Mouse (Mus musculus): ENCODE results near the gene Tcap. TPM values are rescaled to one million over a fixed set of nuclear protein-coding genes. Genes with fewer than 3 reads are reported as not detected.

The Tcap gene
- polyA plus RNA-seq, 1 experiment from 2014 or later: 0.16 TPM

DNA sequence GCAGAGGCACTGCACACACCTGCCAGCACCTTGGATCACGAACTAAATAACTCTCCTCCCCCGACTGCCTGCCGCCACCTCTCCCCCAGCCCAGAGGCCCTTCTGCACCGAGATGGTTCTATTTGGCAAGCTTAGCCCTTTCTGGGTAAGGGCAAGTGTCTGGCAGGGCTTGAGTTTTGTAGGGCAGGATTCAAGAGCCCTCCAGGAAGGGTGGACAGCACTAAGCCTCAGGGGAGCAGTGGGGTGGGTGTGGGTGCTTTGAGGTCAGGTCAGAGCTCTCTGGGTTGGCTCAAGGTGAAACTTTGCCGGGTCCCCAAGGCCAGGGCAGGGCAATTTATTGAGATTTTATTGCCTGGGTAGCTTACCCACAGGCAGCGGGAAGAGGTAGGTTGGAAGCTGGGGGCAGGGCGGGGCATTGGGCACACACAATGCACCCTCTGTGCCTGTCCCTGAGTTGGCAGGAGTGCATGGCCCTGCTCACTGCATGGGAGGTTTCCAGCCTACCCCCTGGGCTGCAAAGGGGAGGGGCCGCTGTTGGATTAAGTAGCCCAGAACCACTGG, 29.9 kb upstream of the Tcap start:
- Histone ChIP-seq H3K9me3 (ENCODE audit: control insufficient read depth, low read length) (no peaks in the 10 kb centered on the region), H3K27ac (ENCODE audit: low read depth, low read length) (no peak overlapping the region), H3K36me3 (ENCODE audit: control insufficient read depth, insufficient read depth, low read length) (no peaks in the 10 kb centered on the region), H3K27me3 (replicated peaks; ENCODE audit: control insufficient read depth, insufficient read depth, low read length) (peaks cover 29% of the 10 kb centered on the region), H3K9ac (ENCODE audit: low read depth, low read length) (no peak overlapping the region), H3K4me3 (ENCODE audit: low read length) (no peak overlapping the region), H3K4me2 (ENCODE audit: low read length) (no peak overlapping the region), H3K4me1 (ENCODE audit: control insufficient read depth, insufficient read depth, low read depth, low read length) (peaks cover 10% of the 10 kb centered on the region)
- ATAC-seq: no peak
- 45% methylated on average over 8 of the region's 8 CpGs for WGBS

DNA sequence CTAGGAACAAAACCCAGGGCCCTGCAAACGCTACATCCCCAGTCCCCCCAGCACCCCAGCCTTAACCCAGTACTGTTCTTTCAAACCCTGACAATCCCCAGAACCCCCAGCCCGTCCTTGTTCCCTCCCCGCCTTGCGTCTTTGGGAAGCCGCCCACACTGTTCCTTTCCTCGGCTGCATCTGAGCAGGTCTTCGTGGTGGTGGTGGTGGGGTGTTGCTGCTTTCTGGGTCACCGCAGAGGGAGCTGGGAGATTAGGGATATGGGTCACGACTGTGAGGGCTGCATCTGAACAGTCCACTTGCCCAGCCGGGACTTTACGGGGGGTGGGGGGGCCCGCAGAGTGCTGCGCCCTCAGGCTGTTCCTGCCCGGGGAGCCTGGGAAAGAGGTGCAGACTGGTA, 29.2 kb upstream of the Tcap start:
- Histone ChIP-seq H3K4me3 (ENCODE audit: low read length) (no peak overlapping the region), H3K27me3 (replicated peaks; ENCODE audit: control insufficient read depth, insufficient read depth, low read length) (peaks cover 27% of the 10 kb centered on the region), H3K27ac (ENCODE audit: low read depth, low read length) (no peak overlapping the region), H3K9me3 (ENCODE audit: control insufficient read depth, low read length) (no peaks in the 10 kb centered on the region), H3K4me1 (ENCODE audit: control insufficient read depth, insufficient read depth, low read depth, low read length) (peaks cover 13% of the 10 kb centered on the region), H3K9ac (ENCODE audit: low read depth, low read length) (no peak overlapping the region), H3K36me3 (ENCODE audit: control insufficient read depth, insufficient read depth, low read length) (no peaks in the 10 kb centered on the region), H3K4me2 (ENCODE audit: low read length) (no peak overlapping the region)
- no peak for ATAC-seq
- WGBS: 70% methylated on average over 14 of the region's 14 CpGs

DNA sequence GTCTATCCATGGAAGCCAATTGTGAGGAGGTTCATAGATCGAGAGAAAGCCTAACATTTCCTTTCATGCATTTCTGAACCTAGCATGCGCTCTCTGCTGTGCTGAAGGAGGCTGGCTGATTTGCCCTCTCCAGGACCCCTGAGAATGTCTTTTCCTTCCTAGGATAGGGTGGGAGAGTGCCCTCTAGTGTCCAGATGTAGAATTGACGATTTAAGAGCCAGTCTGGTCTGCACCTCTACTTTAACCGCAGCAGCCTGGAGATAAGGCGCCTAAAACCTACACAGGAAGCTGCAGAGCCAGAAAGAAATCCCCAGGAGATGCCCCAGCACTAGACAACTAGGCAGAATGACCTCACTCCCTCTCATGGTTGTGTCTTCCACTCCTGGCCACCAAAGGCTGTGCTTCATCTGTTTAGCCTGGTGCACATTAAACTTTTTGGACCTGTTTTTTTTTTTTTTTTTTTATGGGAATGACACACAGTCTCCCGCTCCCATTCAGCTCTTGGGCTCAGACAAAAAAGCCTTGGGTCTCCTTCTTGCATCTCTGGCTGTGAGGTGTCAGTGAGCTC, 27.8 kb upstream of the Tcap start:
- Histone ChIP-seq H3K4me3 (ENCODE audit: low read length) (no peak overlapping the region), H3K4me2 (ENCODE audit: low read length) (no peak overlapping the region), H3K4me1 (ENCODE audit: control insufficient read depth, insufficient read depth, low read depth, low read length) (peaks cover 26% of the 10 kb centered on the region), H3K9ac (ENCODE audit: low read depth, low read length) (no peak overlapping the region), H3K9me3 (ENCODE audit: control insufficient read depth, low read length) (no peaks in the 10 kb centered on the region), H3K27ac (ENCODE audit: low read depth, low read length) (no peak overlapping the region), H3K36me3 (ENCODE audit: control insufficient read depth, insufficient read depth, low read length) (no peaks in the 10 kb centered on the region), H3K27me3 (replicated peaks; ENCODE audit: control insufficient read depth, insufficient read depth, low read length) (peaks cover 13% of the 10 kb centered on the region)
- 11% methylated on average over 6 of the region's 6 CpGs for WGBS
- no peak for ATAC-seq

DNA sequence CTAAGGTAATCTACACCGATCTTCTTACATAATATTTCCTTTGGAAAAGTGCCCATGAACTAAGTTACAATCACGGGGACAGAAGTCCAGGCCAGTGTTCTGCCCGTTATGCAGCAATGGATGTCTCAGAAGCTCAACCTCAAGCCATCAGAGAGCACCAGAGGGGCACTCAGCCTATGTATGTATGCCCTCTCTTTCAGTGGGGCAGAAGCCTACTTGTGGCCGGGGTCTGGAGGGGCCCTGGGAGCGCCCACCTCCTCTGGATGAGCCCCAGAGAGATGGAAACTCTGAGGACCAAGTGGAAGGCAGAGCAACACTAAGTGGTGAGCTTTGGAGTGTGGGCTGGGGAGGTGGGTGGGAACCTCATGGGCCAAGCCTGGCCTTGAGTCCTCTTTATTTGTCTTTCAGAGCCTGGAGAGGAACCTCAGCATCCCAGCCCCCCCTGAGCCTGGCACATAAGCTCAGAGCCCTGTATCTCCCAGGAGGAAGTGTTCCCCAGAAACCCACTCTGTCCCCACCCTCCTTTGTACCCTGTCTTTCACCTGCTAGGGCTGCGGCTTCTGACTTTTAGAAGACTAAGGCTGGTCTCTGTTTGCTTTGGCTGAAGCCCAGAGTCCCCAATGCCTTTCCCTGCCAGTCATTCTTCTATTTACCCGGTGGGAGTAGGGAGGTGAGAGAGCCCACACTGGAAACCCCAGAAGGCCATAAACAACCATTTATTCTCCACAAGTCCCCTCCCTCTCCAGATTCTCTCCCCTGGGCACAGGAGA, 26.8 kb upstream of the Tcap start:
- Histone ChIP-seq H3K27ac (ENCODE audit: low read depth, low read length) (no peak overlapping the region), H3K9me3 (ENCODE audit: control insufficient read depth, low read length) (no peaks in the 10 kb centered on the region), H3K4me3 (ENCODE audit: low read length) (no peak overlapping the region), H3K9ac (ENCODE audit: low read depth, low read length) (no peak overlapping the region), H3K4me2 (ENCODE audit: low read length) (no peak overlapping the region), H3K4me1 (ENCODE audit: control insufficient read depth, insufficient read depth, low read depth, low read length) (peaks cover 33% of the 10 kb centered on the region), H3K27me3 (replicated peaks; ENCODE audit: control insufficient read depth, insufficient read depth, low read length) (peaks cover 3% of the 10 kb centered on the region), H3K36me3 (ENCODE audit: control insufficient read depth, insufficient read depth, low read length) (no peaks in the 10 kb centered on the region)
- 72% methylated on average over 7 of the region's 7 CpGs for WGBS
- ATAC-seq: no peak

DNA sequence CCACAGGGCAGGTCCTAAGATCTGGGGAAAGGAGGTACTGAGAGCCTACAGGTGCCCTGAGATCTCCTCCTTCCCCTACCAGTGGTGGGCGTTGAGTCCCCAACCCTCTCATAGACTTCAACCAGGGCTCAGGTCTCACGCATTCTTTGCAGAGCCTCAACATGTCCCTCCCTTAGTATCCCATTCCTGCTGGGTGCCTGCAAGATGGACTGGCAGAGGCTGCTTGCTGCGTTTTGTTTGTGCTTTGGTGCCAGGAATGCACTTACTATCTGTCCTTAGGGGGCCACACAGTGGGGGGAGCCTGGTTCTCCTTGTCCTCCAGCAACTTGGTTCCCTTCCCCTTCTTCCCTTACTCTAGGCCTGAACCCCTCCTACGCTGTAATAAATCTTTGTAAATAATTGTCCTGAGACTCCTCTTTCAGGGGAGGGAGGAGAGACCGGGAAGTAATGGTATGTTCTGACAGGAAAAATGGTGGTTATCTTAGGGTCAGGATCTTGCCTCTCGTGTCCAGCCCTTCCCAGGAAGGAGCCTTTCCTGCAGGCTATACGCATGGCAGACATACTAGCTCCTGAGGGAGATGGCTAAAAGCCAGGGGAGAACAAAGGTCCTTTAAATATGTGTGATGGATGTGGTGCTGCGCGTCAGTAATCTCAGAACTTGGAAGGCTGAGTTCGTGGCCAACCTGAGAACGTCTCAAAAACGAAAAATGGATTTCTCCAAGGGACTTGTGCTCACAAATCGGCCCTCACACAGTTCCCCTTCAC, 26.0 kb upstream of the Tcap start:
- no peaks in the 10 kb centered on the region for H3K9me3 ChIP-seq (ENCODE audit: control insufficient read depth, low read length)
- H3K36me3 ChIP-seq (ENCODE audit: control insufficient read depth, insufficient read depth, low read length): no peaks in the 10 kb centered on the region
- peak overlapping the region; percentile 60; the same call in 1 of the 2 replicates for H3K27ac ChIP-seq (ENCODE audit: low read depth, low read length)
- H3K4me1 ChIP-seq (ENCODE audit: control insufficient read depth, insufficient read depth, low read depth, low read length): peaks cover 33% of the 10 kb centered on the region
- ATAC-seq: no peak
- H3K9ac ChIP-seq (ENCODE audit: low read depth, low read length): peak overlapping the region; percentile 49
- 0 out of 2 replicates have a peak, but pooled peaks cover 2% of the 10 kb centered on the region for H3K27me3 ChIP-seq (replicated peaks; ENCODE audit: control insufficient read depth, insufficient read depth, low read length)
- 8% methylated on average over 13 of the region's 13 CpGs for WGBS
- H3K4me2 ChIP-seq (ENCODE audit: low read length): peak overlapping the region; percentile 84
- peak overlapping the region; percentile 75 for H3K4me3 ChIP-seq (ENCODE audit: low read length)

DNA sequence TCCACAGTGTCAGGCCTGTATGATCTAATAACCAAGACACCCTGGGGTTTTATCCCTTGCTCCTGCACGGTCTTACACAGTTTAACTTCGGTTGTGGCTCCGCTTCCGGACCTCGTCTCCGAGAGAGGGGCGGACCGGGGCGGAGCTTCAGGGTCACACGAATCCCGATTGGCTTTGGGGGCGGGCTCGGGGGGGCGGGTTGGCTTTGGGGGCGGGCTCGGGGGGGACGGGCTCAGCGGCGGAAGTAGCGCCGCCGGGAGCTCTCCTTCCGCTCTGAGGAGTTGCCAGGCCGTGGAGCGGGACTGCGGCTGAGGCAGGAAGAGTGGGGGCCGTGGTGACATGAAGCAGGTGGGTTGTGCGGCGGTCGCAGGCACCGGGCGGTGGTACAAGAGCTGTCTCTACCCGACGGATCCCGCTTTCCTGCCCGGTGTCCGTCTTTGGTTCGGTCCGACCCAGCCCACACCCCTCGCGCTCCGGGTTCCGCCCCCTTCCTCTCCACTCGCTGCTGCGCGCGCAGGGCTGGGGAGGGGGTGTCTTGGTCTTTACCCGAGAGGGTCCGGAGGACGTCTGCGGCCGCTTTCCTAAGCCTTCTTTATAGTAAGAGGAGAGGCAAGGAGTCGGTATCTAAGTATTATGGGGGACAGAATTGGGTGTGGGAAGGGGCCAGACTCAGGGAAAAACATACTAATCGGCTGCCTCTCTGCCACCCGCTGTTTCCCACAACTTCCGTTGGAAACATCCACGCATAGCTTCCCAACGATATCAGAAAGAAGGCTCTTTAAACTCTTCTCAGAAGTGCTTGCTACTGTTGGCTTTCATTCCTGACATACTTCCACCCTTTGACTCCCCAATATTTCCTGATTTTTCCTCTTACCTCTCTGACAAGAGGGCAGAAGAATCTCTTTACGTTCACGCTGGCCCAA, 25.2 kb upstream of the Tcap start, which contains the start of gene Stard3:
TSS of gene Stard3 (plus strand) at position 208 of the 923 bp plus-strand sequence.
- Histone ChIP-seq H3K27me3 (replicated peaks; ENCODE audit: control insufficient read depth, insufficient read depth, low read length) (0 out of 2 replicates have a peak, but pooled peaks cover 2% of the 10 kb centered on the region), H3K4me1 (ENCODE audit: control insufficient read depth, insufficient read depth, low read depth, low read length) (peaks cover 33% of the 10 kb centered on the region), H3K4me3 (ENCODE audit: low read length) (peak within 1 kb of the TSS; percentile 75), H3K36me3 (ENCODE audit: control insufficient read depth, insufficient read depth, low read length) (no peaks in the 10 kb centered on the region), H3K9me3 (ENCODE audit: control insufficient read depth, low read length) (no peaks in the 10 kb centered on the region), H3K4me2 (ENCODE audit: low read length) (peak within 1 kb of the TSS; percentile 84), H3K27ac (ENCODE audit: low read depth, low read length) (peak within 1 kb of the TSS; percentile 88), H3K9ac (ENCODE audit: low read depth, low read length) (peak within 1 kb of the TSS; percentile 80)
- ATAC-seq: peak; percentile 90
- WGBS: under 1% methylated on average over 52 of the region's 60 CpGs

DNA sequence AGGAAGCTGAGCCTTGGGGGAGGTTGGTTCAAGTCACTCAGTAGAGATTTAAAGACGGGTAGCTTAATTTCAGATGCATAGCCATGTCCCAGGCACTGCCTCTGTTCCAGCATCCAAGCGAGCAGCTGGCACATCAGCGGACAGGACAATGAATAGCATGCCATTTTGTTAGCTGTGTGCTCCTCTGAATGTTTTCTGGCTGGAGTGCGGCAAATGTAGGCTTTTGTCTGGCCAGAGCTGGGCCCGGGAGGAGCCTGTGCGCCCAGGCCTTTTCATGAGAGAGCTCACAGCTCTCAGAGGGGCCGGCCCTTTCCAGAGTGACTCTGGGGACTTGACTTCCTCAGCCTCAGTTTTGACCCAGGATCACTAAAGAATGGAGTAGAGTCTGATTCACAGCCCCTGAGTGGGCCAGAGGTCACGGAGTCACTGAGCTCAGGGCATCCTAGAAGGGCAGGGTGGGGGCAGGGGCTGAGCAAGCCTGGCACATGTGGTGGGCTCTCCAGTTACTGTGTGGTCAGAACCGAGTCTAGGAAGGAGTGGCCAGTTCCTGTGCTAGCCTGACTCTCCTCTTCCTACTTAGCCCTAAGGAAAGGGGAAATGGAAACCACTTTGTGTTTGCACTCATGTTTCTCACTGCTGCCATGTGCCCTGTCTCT, 22.6 kb upstream of the Tcap start:
- 21% methylated on average over 9 of the region's 9 CpGs for WGBS
- H3K9me3 ChIP-seq (ENCODE audit: control insufficient read depth, low read length): no peaks in the 10 kb centered on the region
- ATAC-seq: no peak
- peak overlapping the region; percentile 17; the same call in 1 of the 2 replicates for H3K9ac ChIP-seq (ENCODE audit: low read depth, low read length)
- H3K27me3 ChIP-seq (replicated peaks; ENCODE audit: control insufficient read depth, insufficient read depth, low read length): no peaks in the 10 kb centered on the region
- no peak overlapping the region; the same call in 1 of the 2 replicates for H3K4me2 ChIP-seq (ENCODE audit: low read length)
- H3K4me1 ChIP-seq (ENCODE audit: control insufficient read depth, insufficient read depth, low read depth, low read length): peaks cover 33% of the 10 kb centered on the region
- H3K27ac ChIP-seq (ENCODE audit: low read depth, low read length): peak overlapping the region; percentile 61
- no peak overlapping the region for H3K4me3 ChIP-seq (ENCODE audit: low read length)
- H3K36me3 ChIP-seq (ENCODE audit: control insufficient read depth, insufficient read depth, low read length): no peaks in the 10 kb centered on the region

DNA sequence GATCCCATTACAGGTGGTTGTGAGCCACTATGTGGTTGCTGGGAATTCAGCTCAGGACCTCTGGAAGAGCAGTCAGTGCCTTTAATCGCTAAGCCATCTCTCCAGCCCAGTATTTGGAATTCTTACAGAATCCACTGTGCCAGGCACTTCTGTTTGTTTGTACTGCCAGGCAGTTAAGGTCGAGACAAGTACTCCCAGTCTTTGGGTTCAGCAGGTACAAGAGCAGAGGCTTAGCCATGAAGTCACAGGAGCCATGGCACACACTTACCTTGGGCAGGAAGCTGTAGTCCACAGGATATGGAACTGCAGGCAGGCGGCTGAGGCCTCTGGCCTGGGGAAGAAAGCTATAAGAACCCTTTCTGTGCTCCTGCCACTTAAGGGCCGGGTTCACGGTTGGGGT, 19.8 kb upstream of the Tcap start:
- no peak overlapping the region for H3K9ac ChIP-seq (ENCODE audit: low read depth, low read length)

More for the DNA sequence above, 19.8 kb upstream of the Tcap start:
- no peak overlapping the region for H3K27ac ChIP-seq (ENCODE audit: low read depth, low read length)
- H3K9me3 ChIP-seq (ENCODE audit: control insufficient read depth, low read length): no peaks in the 10 kb centered on the region
- H3K4me2 ChIP-seq (ENCODE audit: low read length): no peak overlapping the region
- H3K4me1 ChIP-seq (ENCODE audit: control insufficient read depth, insufficient read depth, low read depth, low read length): peaks cover 26% of the 10 kb centered on the region
- H3K27me3 ChIP-seq (replicated peaks; ENCODE audit: control insufficient read depth, insufficient read depth, low read length): no peaks in the 10 kb centered on the region
- no peak for ATAC-seq
- no peak overlapping the region for H3K4me3 ChIP-seq (ENCODE audit: low read length)
- no peaks in the 10 kb centered on the region for H3K36me3 ChIP-seq (ENCODE audit: control insufficient read depth, insufficient read depth, low read length)
- 88% methylated on average over 5 of the region's 5 CpGs for WGBS
